Mouse (Mus musculus): ENCODE measurements at regions not wholly inside any gene's neighbourhood (a gene's known extent, or its start where the extent isn't known, plus 50 kb on each side); places are given as distances from the start of the nearest gene placed in this dataset.
A peak's percentile ranks its signal among the peaks of the same experiment; 100 is the strongest.

GRCm38 (mm10) chr11:117586857-117587425, 67.1 kb upstream of the Tnrc6c start:
- intact Hi-C loops (cut with DNase I): no loop called here
- DNase-seq: no peak

- no peak for DNase-seq
- intact Hi-C loops (cut with DNase I): no loop called here
Measured at GRCm38 (mm10) chr11:117589006-117589405, 65.1 kb upstream of the Tnrc6c start.

- DNase-seq: no peak
- intact Hi-C loops (cut with DNase I): no loop called here
Measured at GRCm38 (mm10) chr11:117589422-117589821, 64.7 kb upstream of the Tnrc6c start.

- DNase-seq: peak; percentile 34
- intact Hi-C loops (cut with DNase I): no loop called here
Measured at GRCm38 (mm10) chr11:117592570-117592969, 61.5 kb upstream of the Tnrc6c start.

- intact Hi-C loops (cut with DNase I): no loop called here
- peak; percentile 92 for DNase-seq
Measured at GRCm38 (mm10) chr11:117596201-117596600, 57.9 kb upstream of the Tnrc6c start.

GRCm38 (mm10) chr11:117597754-117598153, 56.3 kb upstream of the Tnrc6c start:
- no peak for DNase-seq
- intact Hi-C loops (cut with DNase I): no loop called here

GRCm38 (mm10) chr11:117598170-117598583, 55.9 kb upstream of the Tnrc6c start:
- peak; percentile 79 for DNase-seq
- intact Hi-C loops (cut with DNase I): no loop called here

- intact Hi-C loops (cut with DNase I): no loop called here
- DNase-seq: no peak
Measured at GRCm38 (mm10) chr11:117598610-117599009, 55.5 kb upstream of the Tnrc6c start.

- DNase-seq: no peak
- intact Hi-C loops (cut with DNase I): no loop called here
Measured at GRCm38 (mm10) chr11:117599049-117599787, 54.9 kb upstream of the Tnrc6c start.

- intact Hi-C loops (cut with DNase I): no loop called here
- DNase-seq: no peak
Measured at GRCm38 (mm10) chr11:117599788-117600263, 54.3 kb upstream of the Tnrc6c start.

GRCm38 (mm10) chr11:117601147-117601546, 52.9 kb upstream of the Tnrc6c start:
- no peak for DNase-seq
- intact Hi-C loops (cut with DNase I): no loop called here

GRCm38 (mm10) chr11:117604019-117604418, 50.1 kb upstream of the Tnrc6c start:
- DNase-seq: no peak
- intact Hi-C loops (cut with DNase I): no loop called here
